Mouse (Mus musculus) gastrocnemius, adult 2 months (tissue): ENCODE data around the gene Lhpp. TPM values are rescaled to one million over a fixed set of nuclear protein-coding genes. Genes with fewer than 3 reads are reported as not detected.
A peak's percentile ranks its signal among the peaks of the same experiment; 100 is the strongest.

ENCODE experiments used
- DNase-seq: peaks from one replicate; pipeline ENCODE4 v3.0.0; 2022
- H3K27ac ChIP-seq: fragments of 200-600 bp; 2 replicates; pipeline ENCODE4 v1.8.1; 2022; ENCODE audit warnings: mild to moderate bottlenecking
- H3K4me3 ChIP-seq: fragments of 200-600 bp; 2 replicates; pipeline ENCODE4 v1.8.1; 2022; ENCODE audit warnings: mild to moderate bottlenecking, moderate library complexity
- CTCF ChIP-seq: fragments of 200-600 bp; IDR thresholded peaks from 2 replicates; pipeline ENCODE4 v1.8.1; 2022; ENCODE audit warnings: antibody characterized with exemption, mild to moderate bottlenecking, moderate library complexity
- intact Hi-C: fragments of 180-260 bp; cut with DNase I; formaldehyde crosslinking; loops from one replicate; pipeline ENCODE4 v1.15.1; 2025
- total RNA-seq, 2 experiments: library from RNA; stranded (reverse); gene quantifications; 2 replicates each; pipeline ENCODE4 v1.2.3; 2021

Gene Lhpp
- total RNA-seq, 2 experiments from 2014 or later = 10.8 to 11.1 TPM

GRCm38 (mm10) chr7:132713483-132714126 is 103.2 kb downstream of the Lhpp start:
- intact Hi-C loops = no loop called here
- Histone ChIP-seq H3K4me3 (peak overlapping the region; percentile 23), H3K27ac (peak overlapping the region; percentile 91)
- no peak for TF ChIP-seq CTCF
- peak; percentile 51 for DNase-seq

GRCm38 (mm10) chr7:132714236-132714923 is 103.9 kb downstream of the Lhpp start:
- intact Hi-C loops = no loop called here
- H3K4me3 ChIP-seq = peak overlapping the region; percentile 34
- DNase-seq = peak; percentile 66
- peak overlapping the region; percentile 91 for H3K27ac ChIP-seq
- TF ChIP-seq CTCF = no peak

GRCm38 (mm10) chr7:132715259-132715658 is 104.8 kb downstream of the Lhpp start:
- H3K4me3 ChIP-seq = no peak overlapping the region; the same call in 1 of the 2 replicates
- TF ChIP-seq CTCF = no peak
- no peak for DNase-seq
- H3K27ac ChIP-seq = peak overlapping the region; percentile 91
- intact Hi-C loops = loop anchor here (5.0 kb wide), 1 partner anchor 33 kb away; no protein-coding TSS in a partner anchor

GRCm38 (mm10) chr7:132719570-132719969 is 109.1 kb downstream of the Lhpp start:
- peak; percentile 57 for DNase-seq
- intact Hi-C loops = loop anchor here (5.0 kb wide), 1 partner anchor 37 kb away; no protein-coding TSS in a partner anchor
- no peak overlapping the region for H3K4me3 ChIP-seq
- TF ChIP-seq CTCF = peak; percentile 26; the same call in 1 of the 2 replicates
- peak overlapping the region; percentile 72 for H3K27ac ChIP-seq

- intact Hi-C loops = no loop called here
- DNase-seq = peak; percentile 79
- Histone ChIP-seq H3K27ac (peak overlapping the region; percentile 72), H3K4me3 (no peak overlapping the region)
- TF ChIP-seq CTCF = no peak
Measured at GRCm38 (mm10) chr7:132720562-132720961, 110.1 kb downstream of the Lhpp start.

GRCm38 (mm10) chr7:132722401-132723370 is 112.2 kb downstream of the Lhpp start:
- no peak for DNase-seq
- TF ChIP-seq CTCF = no peak
- H3K4me3 ChIP-seq = no peak overlapping the region
- peak overlapping the region; percentile 87 for H3K27ac ChIP-seq
- intact Hi-C loops = no loop called here

GRCm38 (mm10) chr7:132723906-132724305 is 113.5 kb downstream of the Lhpp start:
- H3K27ac ChIP-seq = peak overlapping the region; percentile 87
- H3K4me3 ChIP-seq = no peak overlapping the region
- DNase-seq = peak; percentile 94
- no peak for TF ChIP-seq CTCF
- intact Hi-C loops = no loop called here

- Histone ChIP-seq H3K4me3 (no peak overlapping the region), H3K27ac (peak overlapping the region; percentile 87)
- intact Hi-C loops = no loop called here
- no peak for TF ChIP-seq CTCF
- no peak for DNase-seq
Measured at GRCm38 (mm10) chr7:132724501-132725062, 114.1 kb downstream of the Lhpp start.

GRCm38 (mm10) chr7:132726106-132726861 is 115.8 kb downstream of the Lhpp start:
- no peak for TF ChIP-seq CTCF
- H3K4me3 ChIP-seq = no peak overlapping the region
- H3K27ac ChIP-seq = peak overlapping the region; percentile 63
- intact Hi-C loops = no loop called here
- DNase-seq = no peak

GRCm38 (mm10) chr7:132729093-132729831 is 118.8 kb downstream of the Lhpp start:
- Histone ChIP-seq H3K4me3 (no peak overlapping the region), H3K27ac (peak overlapping the region; percentile 35)
- peak; percentile 52 for DNase-seq
- intact Hi-C loops = no loop called here
- TF ChIP-seq CTCF = no peak

GRCm38 (mm10) chr7:132730510-132730909 is 120.1 kb downstream of the Lhpp start:
- no peak overlapping the region; the same call in 1 of the 2 replicates for H3K27ac ChIP-seq
- TF ChIP-seq CTCF = no peak
- intact Hi-C loops = loop anchor here (5.0 kb wide), 1 partner anchor 73 kb away; no protein-coding TSS in a partner anchor
- H3K4me3 ChIP-seq = no peak overlapping the region
- DNase-seq = no peak
